Mouse (Mus musculus): Measurements from ENCODE around the gene Nip7.

DNA sequence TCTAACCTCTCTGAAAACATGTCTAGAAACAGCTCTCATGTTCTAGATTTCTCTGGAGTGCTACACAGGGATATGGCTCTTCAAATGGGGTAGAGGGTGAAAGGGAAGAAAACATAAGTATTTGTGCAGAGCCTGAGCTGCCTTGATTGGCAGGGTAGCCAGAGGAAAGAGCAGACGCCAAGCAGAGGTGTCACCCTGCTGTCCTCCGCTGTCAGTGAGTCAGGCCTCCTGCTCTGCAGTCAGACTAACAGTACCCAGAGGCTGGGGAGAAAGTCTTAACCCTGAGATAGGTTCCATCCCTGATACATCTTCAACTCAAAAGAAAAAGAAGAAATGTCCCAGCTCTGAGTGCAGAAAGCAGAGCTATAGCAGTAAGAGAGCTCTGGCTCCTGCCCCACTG, 44.0 kb upstream of the Nip7 start:
- TF ChIP-seq CTCF (IDR thresholded peaks at IDR 0.05) (no peak), POLR2A (IDR thresholded peaks at IDR 0.05; ENCODE audit: insufficient read depth, low read depth, low read length) (no peak), EP300 (IDR thresholded peaks at IDR 0.05; ENCODE audit: insufficient read depth, low read depth, low read length) (no peak)
